Mouse (Mus musculus) hindbrain, embryonic 16.5 days (tissue): ENCODE data around the gene Usp29. TPM values are rescaled to one million over a fixed set of nuclear protein-coding genes. Genes with fewer than 3 reads are reported as not detected.
"Not testable (repeated sequence)": the region's sequence is repeated elsewhere in the genome, so short reads cannot be mapped to it uniquely, and the experiment has no call there.

Experiments used
- ATAC-seq: fragments of 200-750 bp; cut with Nextera tagmentation; 2 replicates; pipeline ENCODE4 v1.8.0; 2017; ENCODE audit warnings: moderate TSS enrichment, moderate library complexity
- H3K27ac ChIP-seq: fragments of 300-500 bp; sonication (generic); 2 replicates; pipeline ENCODE4 v1.5.1; 2014; ENCODE audit warnings: low read depth, mild to moderate bottlenecking, control low read depth, low read length, moderate library complexity
- H3K27me3 ChIP-seq: fragments of 300-500 bp; sonication (generic); replicated peaks from 2 replicates; pipeline ENCODE4 v1.6.1; 2014; ENCODE audit warnings: low read length; ENCODE audit not compliant: control insufficient read depth, insufficient read depth
- H3K36me3 ChIP-seq: fragments of 300-500 bp; sonication (generic); 2 replicates; pipeline ENCODE4 v1.6.1; 2014; ENCODE audit warnings: mild to moderate bottlenecking, low read length, moderate library complexity, mixed read lengths; ENCODE audit not compliant: control insufficient read depth, insufficient read depth
- H3K4me1 ChIP-seq: fragments of 300-500 bp; sonication (generic); 2 replicates; pipeline ENCODE4 v1.6.1; 2014; ENCODE audit warnings: low read depth, low read length; ENCODE audit not compliant: control insufficient read depth, insufficient read depth
- H3K4me2 ChIP-seq: fragments of 300-500 bp; sonication (generic); 2 replicates; pipeline ENCODE4 v1.6.1; 2014; ENCODE audit warnings: mild to moderate bottlenecking, low read length, control low read depth, moderate library complexity
- H3K4me3 ChIP-seq: fragments of 300-500 bp; sonication (generic); 2 replicates; pipeline ENCODE4 v1.5.1; 2014; ENCODE audit warnings: mild to moderate bottlenecking, low read length, control low read depth, moderate library complexity
- H3K9ac ChIP-seq: fragments of 300-500 bp; sonication (generic); 2 replicates; pipeline ENCODE4 v1.6.1; 2014; ENCODE audit warnings: low read depth, mild to moderate bottlenecking, control low read depth, low read length, moderate library complexity
- H3K9me3 ChIP-seq: fragments of 300-500 bp; sonication (generic); 2 replicates; pipeline ENCODE4 v1.6.1; 2014; ENCODE audit warnings: mild to moderate bottlenecking, low read length, moderate library complexity; ENCODE audit not compliant: control insufficient read depth
- WGBS: fragments of 180-500 bp; shearing (Covaris S2); extraction: QIAGEN DNeasy Blood & Tissue Kit; methylation state at CpG from one replicate; pipeline ENCODE4 v1.1.7; 2014; 5-methylcytosine and 5-hydroxymethylcytosine counted together
- polyA plus RNA-seq: library from polyadenylated mRNA; unstranded; fragments of >200 nt; fragmentation: Nextera tagmentation; extraction: Ambion mirVana; gene quantifications from 2 replicates; pipeline ENCODE4 v1.2.1, GENCODE M21; 2015

Gene Usp29
- polyA plus RNA-seq, 1 experiment from 2014 or later = 31.3 TPM

DNA sequence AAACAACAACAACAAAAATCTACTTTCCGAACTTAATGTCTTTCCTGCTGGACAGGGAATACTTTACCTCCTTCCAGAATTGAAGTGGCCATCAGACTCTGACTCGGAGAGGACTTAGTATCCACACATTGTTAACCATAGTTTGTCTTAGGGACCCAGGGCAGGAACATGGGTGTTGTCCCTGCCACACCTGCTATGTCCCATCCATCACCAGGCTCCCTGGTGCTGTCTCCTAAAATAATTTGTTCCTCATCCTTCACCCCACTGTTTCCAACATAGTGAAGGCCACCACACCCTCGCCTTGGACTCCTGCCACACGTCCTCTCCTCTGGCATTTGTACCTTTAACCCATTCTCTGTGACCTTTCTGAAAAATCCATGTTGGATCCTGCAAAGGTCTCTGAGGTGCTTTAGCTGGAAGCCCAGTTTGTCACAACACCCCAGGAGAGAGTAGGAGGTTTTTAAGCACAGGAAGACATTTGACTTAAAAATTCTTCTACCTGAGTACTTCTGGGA lies 26.5 kb downstream of the Usp29 start:
- ATAC-seq = no peak
- Histone ChIP-seq H3K9me3 (no peaks in the 10 kb centered on the region), H3K27ac (no peak overlapping the region), H3K9ac (no peak overlapping the region), H3K4me2 (no peak overlapping the region), H3K4me1 (peaks cover 2% of the 10 kb centered on the region; the same call in 1 of the 2 replicates), H3K36me3 (no peaks in the 10 kb centered on the region), H3K27me3 (no peaks in the 10 kb centered on the region), H3K4me3 (no peak overlapping the region)
- 83% methylated on average over 4 of the region's 4 CpGs for WGBS

DNA sequence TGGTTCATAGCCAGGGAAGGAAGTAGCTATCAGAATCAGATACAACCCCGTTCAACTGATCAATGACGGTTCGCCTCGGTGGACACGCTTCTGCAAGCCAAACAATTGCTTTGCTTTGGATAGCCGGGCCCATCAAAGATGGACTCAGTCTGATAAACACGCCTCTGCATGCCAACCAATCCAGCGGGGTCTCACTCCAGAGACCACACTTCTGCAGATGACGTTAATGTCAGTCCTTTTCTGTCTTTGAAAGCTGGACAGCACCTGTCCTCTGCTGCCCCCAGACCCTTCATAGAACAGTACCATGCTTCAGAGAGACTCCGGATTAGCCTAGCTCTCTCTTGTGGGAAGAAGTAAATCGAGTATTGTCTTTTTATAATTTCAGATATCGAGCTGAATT lies 29.3 kb downstream of the Usp29 start:
- no peak overlapping the region for H3K4me2 ChIP-seq
- no peak overlapping the region for H3K27ac ChIP-seq
- no peak overlapping the region for H3K9ac ChIP-seq
- ATAC-seq = 0 out of 2 replicates have a peak, but pooled peaks have one; percentile 37
- no peaks in the 10 kb centered on the region for H3K36me3 ChIP-seq
- H3K27me3 ChIP-seq = no peaks in the 10 kb centered on the region
- WGBS = 62% methylated on average over 12 of the region's 12 CpGs
- H3K4me1 ChIP-seq = no peaks in the 10 kb centered on the region
- no peak overlapping the region for H3K4me3 ChIP-seq
- no peaks in the 10 kb centered on the region for H3K9me3 ChIP-seq

DNA sequence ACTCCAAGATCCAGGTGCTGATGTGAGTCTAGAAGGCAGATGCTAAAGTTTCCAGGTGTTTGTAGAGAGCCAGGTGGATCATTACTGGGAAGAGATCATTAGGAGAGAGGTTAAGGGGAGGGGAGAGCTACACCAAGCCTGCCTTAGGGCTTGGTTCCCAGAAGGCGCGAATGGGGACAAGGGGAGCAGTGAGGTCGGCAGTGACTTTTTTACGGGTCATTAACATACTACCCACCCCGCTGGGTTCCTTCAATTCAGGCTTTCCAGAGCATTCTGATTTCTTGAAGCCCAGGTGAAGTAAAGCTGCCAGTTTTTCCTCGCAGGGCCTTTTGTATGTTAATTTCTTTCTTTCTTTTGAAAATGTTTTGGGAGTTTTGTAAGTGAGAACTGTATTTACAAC lies 29.8 kb downstream of the Usp29 start:
- no peaks in the 10 kb centered on the region for H3K36me3 ChIP-seq
- no peaks in the 10 kb centered on the region for H3K9me3 ChIP-seq
- no peaks in the 10 kb centered on the region for H3K27me3 ChIP-seq
- 17% methylated on average over 6 of the region's 6 CpGs for WGBS
- ATAC-seq = no peak
- no peak overlapping the region for H3K4me2 ChIP-seq
- H3K9ac ChIP-seq = no peak overlapping the region
- H3K4me3 ChIP-seq = no peak overlapping the region
- no peak overlapping the region for H3K27ac ChIP-seq
- no peaks in the 10 kb centered on the region for H3K4me1 ChIP-seq

DNA sequence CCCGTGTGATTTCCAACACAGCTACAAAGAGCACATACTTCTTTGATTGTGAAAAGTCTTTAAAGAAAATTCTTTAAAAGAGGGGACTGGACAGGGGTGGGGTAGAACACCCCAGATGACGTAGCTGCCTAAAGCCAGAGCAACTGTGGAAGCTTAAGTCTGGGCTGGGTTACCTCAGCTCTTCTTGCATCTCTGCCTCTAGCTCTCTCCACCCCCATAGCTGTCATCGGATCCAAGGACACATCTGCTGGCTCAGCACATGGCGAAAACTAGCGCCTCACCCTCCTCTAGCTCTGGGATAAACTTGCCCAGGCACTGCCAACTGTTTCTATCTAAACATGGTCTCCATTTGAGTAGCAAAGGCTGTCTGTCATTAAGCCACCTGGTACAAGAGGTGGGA lies 34.9 kb downstream of the Usp29 start:
- H3K27ac ChIP-seq = no peak overlapping the region
- H3K9ac ChIP-seq = no peak overlapping the region
- no peaks in the 10 kb centered on the region for H3K27me3 ChIP-seq
- no peaks in the 10 kb centered on the region for H3K9me3 ChIP-seq
- H3K4me2 ChIP-seq = no peak overlapping the region
- peaks cover 2% of the 10 kb centered on the region; the same call in 1 of the 2 replicates for H3K4me1 ChIP-seq
- WGBS = 62% methylated on average over 5 of the region's 5 CpGs
- no peaks in the 10 kb centered on the region for H3K36me3 ChIP-seq
- ATAC-seq = no peak
- H3K4me3 ChIP-seq = no peak overlapping the region

DNA sequence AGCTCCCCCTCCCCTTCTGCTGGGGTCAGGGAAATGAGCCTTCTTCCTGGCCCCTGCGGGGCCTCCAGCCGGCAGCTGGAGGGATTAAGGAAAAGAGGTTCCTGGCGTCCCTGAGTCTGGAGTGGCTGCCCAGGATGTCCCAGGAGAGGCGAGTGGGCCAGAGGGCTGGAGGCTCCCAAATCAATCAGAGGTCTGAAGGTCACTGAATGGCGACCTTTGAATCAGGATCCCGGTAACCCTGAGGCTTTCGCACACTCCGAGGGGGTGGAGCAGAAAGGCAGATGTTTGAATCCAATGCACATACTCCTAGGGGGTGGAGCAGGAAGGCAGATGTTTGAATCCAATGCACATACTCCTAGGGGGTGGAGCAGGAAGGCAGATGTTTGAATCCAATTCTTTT lies 39.9 kb downstream of the Usp29 start:
- Histone ChIP-seq H3K4me3 (no peak overlapping the region), H3K27ac (no peak overlapping the region), H3K4me2 (no peak overlapping the region), H3K27me3 (no peaks in the 10 kb centered on the region), H3K9ac (no peak overlapping the region), H3K9me3 (no peaks in the 10 kb centered on the region), H3K4me1 (peaks cover 3% of the 10 kb centered on the region; the same call in 1 of the 2 replicates), H3K36me3 (no peaks in the 10 kb centered on the region)
- ATAC-seq = peak; percentile 34; the same call in 1 of the 2 replicates
- WGBS = 5% methylated on average over 8 of the region's 8 CpGs

DNA sequence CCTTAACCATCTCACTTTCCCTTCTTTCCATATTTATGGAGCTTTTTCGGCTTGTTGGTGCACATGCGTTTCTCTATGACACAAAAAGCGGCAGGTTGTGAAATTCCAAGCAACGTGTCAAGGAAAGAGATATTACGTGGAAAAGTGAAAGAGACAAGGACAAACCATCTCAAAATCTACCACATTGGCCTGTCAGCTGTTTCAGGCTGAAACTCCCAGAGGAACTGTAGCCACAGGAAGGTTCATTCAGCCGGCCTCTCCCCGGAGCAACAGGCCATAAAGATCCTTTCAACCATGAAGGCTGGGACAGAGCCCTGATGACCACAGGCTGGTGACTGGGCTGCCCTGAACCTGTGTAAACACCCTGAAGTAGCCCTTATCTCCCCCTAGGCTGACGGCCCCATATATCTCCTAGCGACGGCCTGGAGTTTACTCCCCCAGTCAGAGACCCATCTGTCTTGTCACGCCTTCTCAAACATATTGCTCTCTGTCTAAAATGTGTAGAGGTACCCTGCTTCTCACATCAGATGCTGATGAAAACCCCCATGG lies 43.6 kb downstream of the Usp29 start:
- not testable (repeated sequence) for H3K9ac ChIP-seq, H3K4me2 ChIP-seq, H3K27me3 ChIP-seq, H3K4me3 ChIP-seq, H3K9me3 ChIP-seq, ATAC-seq, H3K27ac ChIP-seq, H3K36me3 ChIP-seq
- peaks cover 11% of the 10 kb centered on the region for H3K4me1 ChIP-seq
- WGBS = 50% methylated on average over 11 of the region's 11 CpGs

DNA sequence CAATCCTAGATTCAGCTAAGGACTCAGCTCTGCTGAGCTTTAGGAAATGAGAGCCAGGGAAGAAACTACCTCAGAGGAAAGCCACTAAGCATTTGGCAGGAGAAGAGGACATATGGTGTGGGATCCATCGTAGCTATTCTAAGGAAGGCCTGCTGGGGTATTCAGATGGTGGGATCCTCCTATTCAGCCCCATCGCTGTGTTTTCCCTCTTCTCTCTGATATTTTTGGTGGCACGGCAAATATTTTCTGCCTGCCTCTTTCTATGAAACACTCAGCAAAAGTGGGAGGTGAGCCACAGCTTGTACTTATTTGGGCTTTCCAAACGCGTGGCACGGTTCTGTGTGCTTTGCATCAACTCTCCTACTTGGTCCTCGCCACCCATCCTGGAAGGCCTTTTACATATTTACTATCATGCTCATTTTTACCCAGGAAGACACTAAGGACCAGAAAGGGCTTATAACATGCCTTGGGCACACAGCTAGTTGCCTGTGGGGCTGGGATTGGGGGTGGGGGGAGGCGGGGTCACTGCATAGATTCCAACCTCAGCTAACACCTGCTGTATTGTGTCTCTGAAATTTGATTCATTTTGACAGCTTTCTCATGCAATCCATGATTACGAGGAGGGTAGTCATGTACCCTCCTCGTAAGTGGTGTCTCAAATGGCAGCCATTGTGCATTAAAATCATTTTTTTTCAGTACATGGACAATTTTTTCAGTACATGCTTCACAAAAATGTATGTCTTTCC lies 46.1 kb downstream of the Usp29 start:
- Histone ChIP-seq H3K9me3 (no peaks in the 10 kb centered on the region), H3K27me3 (no peaks in the 10 kb centered on the region), H3K27ac (peak overlapping the region; percentile 19), H3K4me1 (peaks cover 9% of the 10 kb centered on the region), H3K4me2 (no peak overlapping the region), H3K9ac (no peak overlapping the region), H3K4me3 (no peak overlapping the region), H3K36me3 (no peaks in the 10 kb centered on the region)
- 85% methylated on average over 10 of the region's 10 CpGs for WGBS
- ATAC-seq = 0 out of 2 replicates have a peak, but pooled peaks have one; percentile 18

DNA sequence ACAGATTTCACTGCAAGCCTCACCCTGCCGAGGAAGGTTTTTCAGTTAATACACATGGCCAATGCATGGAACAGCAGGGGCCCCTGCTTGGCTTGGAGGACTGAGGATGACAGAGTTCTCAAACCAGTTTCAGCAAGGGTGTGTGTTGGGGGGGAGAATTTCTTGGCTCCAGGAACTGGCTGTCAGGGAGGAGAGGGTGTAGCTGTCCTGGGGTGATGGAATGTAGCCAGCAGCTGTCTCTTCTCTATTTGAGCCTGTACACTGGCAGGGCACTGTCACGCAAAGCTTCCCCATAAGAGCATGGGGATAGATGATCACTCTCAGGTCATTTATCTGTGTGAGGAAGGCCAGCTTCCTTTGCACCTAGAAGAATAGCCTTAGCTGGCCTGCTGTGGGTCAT lies 46.7 kb downstream of the Usp29 start:
- Histone ChIP-seq H3K27ac (no peak overlapping the region; the same call in 1 of the 2 replicates), H3K4me2 (no peak overlapping the region)
- ATAC-seq = peak; percentile 47; the same call in 1 of the 2 replicates

DNA sequence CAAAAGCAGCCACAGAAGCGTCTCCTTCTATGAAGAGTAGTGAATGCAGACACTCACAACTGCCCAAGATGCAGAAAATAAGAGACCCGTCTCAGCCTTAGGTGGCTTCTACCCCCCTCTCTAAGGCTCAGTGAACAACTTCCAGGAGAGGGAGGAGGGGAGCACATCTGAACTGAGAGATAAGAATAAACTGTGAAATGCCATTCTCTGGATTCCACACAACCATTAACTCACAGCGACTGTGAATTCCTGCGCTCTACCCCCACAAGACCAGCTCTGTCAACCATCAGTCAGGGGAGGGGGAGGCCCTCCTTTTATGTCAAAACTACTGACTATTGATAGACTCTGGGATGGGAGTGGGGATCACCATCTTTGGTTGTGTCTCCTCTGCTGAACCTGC lies 47.3 kb downstream of the Usp29 start:
- Histone ChIP-seq H3K9ac (no peak overlapping the region), H3K9me3 (no peaks in the 10 kb centered on the region), H3K27ac (no peak overlapping the region), H3K36me3 (no peaks in the 10 kb centered on the region), H3K4me3 (no peak overlapping the region), H3K4me1 (peaks cover 15% of the 10 kb centered on the region), H3K27me3 (no peaks in the 10 kb centered on the region), H3K4me2 (no peak overlapping the region)
- 49% methylated on average over 4 of the region's 4 CpGs for WGBS
- no peak for ATAC-seq

More for the DNA sequence above, 46.7 kb downstream of the Usp29 start:
- H3K9me3 ChIP-seq = no peaks in the 10 kb centered on the region
- no peaks in the 10 kb centered on the region for H3K36me3 ChIP-seq
- WGBS = 45% methylated on average over 2 of the region's 2 CpGs
- H3K27me3 ChIP-seq = no peaks in the 10 kb centered on the region
- peaks cover 15% of the 10 kb centered on the region for H3K4me1 ChIP-seq
- H3K9ac ChIP-seq = no peak overlapping the region
- no peak overlapping the region for H3K4me3 ChIP-seq
